Mouse (Mus musculus) retina, embryonic 14.5 days (tissue): ENCODE results near the gene Igsf3.
A peak's percentile ranks its signal among the peaks of the same experiment; 100 is the strongest.

Source experiments
- DNase-seq: peaks from one replicate; pipeline ENCODE4 v3.0.0-alpha.2; 2015; ENCODE audit warnings: low spot score

Igsf3 gene

GRCm38 (mm10) chr3:101376538-101377247 is at the start of gene Igsf3:
Gene Igsf3, plus strand, starts transcription at chr3:101377083.
- peak; percentile 85 for DNase-seq

GRCm38 (mm10) chr3:101327248-101327647 is 49.6 kb upstream of the Igsf3 start:
- DNase-seq: no peak

- no peak for DNase-seq
Measured at GRCm38 (mm10) chr3:101328617-101329016, 48.3 kb upstream of the Igsf3 start.

- DNase-seq: no peak
Measured at GRCm38 (mm10) chr3:101343199-101343924, 33.5 kb upstream of the Igsf3 start.

DNA sequence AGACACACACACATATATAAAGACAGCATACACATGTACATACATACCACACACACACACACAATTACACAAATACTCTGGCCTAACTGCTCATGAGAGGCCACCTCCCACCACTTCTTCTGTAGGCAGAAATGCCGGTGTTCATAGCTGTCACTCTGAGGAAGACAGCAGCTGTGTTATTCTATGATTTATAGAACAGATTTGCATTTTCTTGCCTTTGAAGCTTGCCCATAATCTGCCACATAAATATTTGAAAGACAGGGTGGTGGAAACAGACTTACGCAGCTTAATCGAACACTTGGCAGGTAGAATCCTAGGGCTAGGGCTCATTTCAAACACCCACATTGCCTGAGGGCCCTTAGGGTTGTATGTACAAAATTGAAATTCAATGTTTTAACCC is 32.6 kb upstream of the Igsf3 start:
- DNase-seq: no peak

GRCm38 (mm10) chr3:101345299-101345698 is 31.6 kb upstream of the Igsf3 start:
- DNase-seq: no peak

DNA sequence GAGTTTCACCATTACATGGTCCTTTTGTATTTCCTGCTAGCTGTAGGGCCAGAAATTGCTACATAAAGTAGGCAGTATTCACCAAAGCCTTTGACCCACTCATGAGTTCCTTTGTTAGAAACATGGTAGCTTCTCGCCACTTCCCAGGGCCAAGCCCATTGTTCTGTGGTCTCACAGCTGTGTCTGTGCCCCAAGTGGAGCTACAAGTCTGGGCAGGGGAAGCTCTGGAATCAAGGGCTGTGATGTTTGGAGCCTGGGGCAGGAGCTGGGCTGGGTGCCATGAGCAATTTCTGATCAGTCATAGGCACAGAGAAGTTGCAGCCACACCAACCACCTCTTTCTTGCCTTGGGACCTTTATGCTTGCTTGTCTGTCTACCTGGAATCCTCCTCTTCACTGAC is 30.1 kb upstream of the Igsf3 start:
- DNase-seq: no peak

GRCm38 (mm10) chr3:101348501-101349161 is 28.3 kb upstream of the Igsf3 start:
- no peak for DNase-seq

- no peak for DNase-seq
Measured at GRCm38 (mm10) chr3:101349542-101350307, 27.2 kb upstream of the Igsf3 start.

- DNase-seq: no peak
Measured at GRCm38 (mm10) chr3:101350406-101350805, 26.5 kb upstream of the Igsf3 start.

GRCm38 (mm10) chr3:101354490-101354889 is 22.4 kb upstream of the Igsf3 start:
- DNase-seq: no peak

DNA sequence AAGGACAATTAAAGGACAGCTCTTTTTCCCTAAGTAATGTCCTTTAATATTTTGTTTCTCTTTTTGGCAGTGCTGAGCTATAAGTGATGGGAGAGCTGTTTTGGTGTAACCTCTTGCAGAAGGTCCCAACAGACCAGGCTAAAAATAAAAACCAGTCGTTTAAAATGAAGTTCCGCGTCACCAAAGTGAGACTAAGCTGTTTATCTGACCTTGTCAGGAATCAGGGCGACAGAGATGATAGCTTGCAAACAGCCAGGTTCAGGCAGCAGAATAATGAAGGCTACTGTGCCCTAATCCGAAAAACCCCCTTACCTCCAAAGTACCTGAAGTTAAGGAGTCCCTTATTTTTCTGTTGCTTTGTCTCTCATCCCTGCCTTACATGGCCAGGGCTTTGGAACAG is 21.2 kb upstream of the Igsf3 start:
- DNase-seq: no peak

- DNase-seq: no peak
Measured at GRCm38 (mm10) chr3:101356583-101357553, 20.0 kb upstream of the Igsf3 start.

- no peak for DNase-seq
Measured at GRCm38 (mm10) chr3:101360832-101361231, 16.1 kb upstream of the Igsf3 start.

- no peak for DNase-seq
Measured at GRCm38 (mm10) chr3:101362391-101362790, 14.5 kb upstream of the Igsf3 start.

DNA sequence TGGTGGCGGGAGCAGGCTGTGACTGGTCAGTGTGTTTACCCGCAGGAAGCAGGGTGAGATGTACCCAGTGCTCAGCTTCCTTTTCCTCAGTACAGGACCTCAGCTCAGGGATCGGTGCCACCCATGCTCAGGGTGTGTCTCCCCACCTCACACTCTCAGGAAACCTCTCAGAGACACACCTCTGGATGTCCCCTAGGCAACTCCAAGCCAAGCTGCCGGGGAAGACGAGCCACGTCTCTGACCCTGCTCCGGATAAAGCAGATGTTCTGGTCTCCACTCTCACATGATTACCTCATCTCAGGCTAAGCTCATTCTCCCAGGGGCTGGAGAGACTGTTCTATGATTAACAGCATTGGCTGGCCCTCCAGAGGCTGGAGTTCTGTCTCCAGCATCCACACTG is 13.3 kb upstream of the Igsf3 start:
- no peak for DNase-seq

DNA sequence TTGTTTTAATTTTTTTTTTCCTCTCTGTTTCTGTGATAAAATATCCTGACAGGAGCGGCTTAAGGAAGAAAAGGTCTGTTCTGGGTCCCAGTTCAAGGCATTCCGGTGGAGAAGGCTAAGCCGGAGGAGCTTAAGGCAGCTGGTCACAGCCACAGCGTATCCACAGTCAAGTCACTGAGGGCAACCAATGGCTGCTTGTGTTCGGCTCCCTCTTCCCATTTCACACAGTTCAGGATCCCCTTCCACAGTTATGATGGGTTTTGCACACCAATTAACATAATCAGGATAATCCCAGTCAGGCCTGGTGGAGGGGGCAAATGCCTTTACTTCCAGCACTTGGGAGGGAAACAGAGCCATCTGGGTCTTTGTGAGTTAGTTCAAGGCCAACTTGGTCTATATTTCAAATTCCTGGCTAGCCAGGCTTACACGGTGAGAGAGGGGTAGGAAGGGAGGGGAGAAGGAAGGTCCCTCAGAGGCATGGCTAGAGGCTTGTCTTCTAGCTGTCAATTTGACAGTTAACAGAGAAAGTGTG is 11.7 kb upstream of the Igsf3 start:
- DNase-seq: peak; percentile 40

DNA sequence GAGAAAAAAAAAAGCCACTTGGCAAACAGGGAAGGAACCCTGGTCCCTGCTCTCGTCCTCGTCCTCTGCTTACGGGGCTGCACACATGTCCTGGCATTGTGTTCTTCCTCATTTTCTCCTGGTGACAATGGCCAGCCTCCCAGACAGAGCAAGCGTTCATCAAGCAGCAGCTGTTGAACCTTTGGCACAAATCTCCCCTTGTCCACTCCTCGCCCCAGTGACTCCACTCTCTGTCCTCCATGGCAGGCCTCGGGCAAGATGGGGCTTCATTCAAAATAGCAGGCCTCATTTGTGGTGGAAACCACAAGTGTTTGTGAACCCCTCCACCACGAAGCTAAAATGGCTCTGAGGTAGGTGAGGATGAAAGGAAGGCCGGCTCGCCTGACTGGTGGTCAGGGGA is 11.0 kb upstream of the Igsf3 start:
- no peak for DNase-seq

GRCm38 (mm10) chr3:101367372-101367771 is 9.5 kb upstream of the Igsf3 start:
- DNase-seq: no peak

- DNase-seq: no peak
Measured at GRCm38 (mm10) chr3:101369301-101369881, 7.5 kb upstream of the Igsf3 start.
